Mouse (Mus musculus) heart, adult 11 months (tissue): ENCODE data around the gene Fndc7.
"Not testable (repeated sequence)": the region's sequence is repeated elsewhere in the genome, so short reads cannot be mapped to it uniquely, and the experiment has no call there.

Experiments
- DNase-seq: peaks from one replicate; pipeline ENCODE4 v3.0.0; 2022

Fndc7 gene

GRCm38 (mm10) chr3:108886934-108887617 is 2.7 kb downstream of the Fndc7 start:
- peak; percentile 52 for DNase-seq

DNA sequence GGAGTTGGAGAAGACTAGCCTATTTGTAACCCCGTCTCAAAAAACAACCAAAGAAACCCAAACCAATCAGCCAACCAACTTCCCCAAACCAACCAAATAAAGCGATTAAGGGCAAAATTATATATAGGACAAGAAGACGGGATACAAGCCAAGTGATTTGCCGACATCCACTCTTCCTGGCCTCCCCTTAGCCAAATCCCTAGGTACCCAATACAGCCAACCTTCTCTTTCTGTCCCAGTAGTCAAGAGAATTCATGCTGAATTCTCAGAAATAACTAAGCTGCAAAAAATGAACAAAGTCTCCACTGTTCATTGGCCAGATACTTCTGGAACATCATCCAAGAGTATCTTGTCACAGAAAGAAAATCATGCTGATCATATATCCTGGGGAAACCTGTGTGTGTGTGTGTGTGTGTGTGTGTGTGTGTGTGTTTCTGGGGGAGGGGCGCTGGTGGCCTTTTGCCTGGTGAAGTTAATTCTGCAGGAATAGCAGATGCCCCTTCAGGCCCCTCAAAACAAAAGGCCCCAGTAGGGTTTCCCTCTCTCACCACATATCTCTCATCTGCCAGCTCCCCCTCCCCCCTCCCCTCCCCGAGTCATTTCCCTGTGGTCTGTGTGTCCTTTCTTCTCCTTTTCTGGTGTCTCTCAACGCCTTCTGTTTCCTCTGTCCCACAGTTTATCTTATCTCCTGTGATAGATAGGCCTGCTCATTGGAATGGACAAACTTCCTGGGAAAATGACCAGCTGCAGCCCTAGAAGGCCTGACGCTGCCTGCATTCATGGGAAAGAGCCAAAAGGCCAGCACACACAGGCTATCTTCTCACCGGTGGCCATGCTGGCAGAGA is 3.9 kb downstream of the Fndc7 start:
- peak; percentile 97 for DNase-seq

- peak; percentile 89 for DNase-seq
Observed at GRCm38 (mm10) chr3:108884706-108885289, 5.0 kb downstream of the Fndc7 start.

DNA sequence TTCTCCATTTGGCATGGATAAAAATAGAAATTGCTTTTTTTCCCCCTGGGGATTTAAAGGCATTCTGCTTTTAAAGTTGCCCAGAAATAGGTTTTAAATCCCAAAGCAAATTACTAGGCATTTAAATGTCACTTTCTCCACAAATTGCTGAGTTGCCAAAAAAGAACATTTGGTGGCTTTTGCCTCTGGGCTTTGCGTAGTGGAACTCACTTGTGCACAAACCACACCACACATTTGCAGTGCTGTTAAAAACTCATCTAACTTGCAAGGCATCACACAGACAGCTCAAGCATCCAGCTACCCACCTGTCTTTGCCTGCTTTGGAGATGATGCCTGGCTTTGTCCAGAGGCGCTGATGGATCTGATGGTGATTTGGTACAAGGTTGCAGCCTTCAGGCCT is 6.7 kb downstream of the Fndc7 start:
- DNase-seq: peak; percentile 84

- DNase-seq: not testable (repeated sequence)
Observed at GRCm38 (mm10) chr3:108881873-108882272, 7.9 kb downstream of the Fndc7 start.

DNA sequence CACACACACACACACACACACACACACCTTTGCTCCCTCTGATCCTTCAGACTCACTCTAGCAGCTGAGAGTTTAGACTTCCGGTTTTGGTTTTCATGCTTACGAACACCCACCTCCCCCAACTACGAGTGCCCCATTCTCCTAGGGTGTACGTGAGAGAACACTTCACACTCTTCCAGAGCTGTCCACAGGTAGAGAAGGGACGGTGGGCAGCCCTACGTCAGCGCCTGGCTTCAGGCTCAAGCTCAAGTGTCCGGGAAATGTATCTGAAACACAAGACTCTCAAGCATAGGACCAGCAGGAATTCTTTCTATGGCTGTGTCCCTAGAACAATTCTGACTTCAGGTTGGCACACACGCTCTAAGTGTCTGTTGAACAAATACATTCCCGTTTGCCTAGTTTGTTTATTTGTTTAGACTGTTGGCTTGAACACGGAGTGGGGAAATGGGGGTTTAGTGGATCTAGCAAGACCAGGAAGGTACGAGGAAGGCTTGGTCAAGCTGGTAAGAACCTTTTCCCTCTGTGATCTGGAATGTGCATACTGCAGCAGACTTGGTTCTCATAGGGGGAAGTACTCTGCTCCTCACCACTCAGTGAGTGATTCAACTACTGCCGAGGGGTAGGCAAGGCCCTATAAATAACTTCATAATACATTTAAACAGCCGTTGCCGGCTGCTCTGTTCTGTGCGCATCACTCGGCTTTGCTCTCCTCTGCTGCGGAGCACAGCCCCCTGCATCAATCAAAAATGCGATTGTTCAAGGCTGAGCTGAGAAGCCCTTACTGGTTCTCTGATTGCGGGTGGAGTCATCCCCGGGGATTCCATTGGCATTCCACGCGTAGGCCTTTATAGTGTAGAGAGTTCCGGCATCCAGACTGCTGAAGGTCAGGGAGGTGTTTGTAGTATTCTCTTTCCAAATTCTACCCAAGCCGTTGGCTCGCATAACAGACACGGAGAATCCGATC is 9.0 kb downstream of the Fndc7 start:
- peak; percentile 80 for DNase-seq

GRCm38 (mm10) chr3:108879836-108880435 is 9.9 kb downstream of the Fndc7 start:
- DNase-seq: peak; percentile 87

- DNase-seq: peak; percentile 78
Observed at GRCm38 (mm10) chr3:108879129-108879528, 10.7 kb downstream of the Fndc7 start.

GRCm38 (mm10) chr3:108870631-108871030 is 19.2 kb downstream of the Fndc7 start:
- no peak for DNase-seq

DNA sequence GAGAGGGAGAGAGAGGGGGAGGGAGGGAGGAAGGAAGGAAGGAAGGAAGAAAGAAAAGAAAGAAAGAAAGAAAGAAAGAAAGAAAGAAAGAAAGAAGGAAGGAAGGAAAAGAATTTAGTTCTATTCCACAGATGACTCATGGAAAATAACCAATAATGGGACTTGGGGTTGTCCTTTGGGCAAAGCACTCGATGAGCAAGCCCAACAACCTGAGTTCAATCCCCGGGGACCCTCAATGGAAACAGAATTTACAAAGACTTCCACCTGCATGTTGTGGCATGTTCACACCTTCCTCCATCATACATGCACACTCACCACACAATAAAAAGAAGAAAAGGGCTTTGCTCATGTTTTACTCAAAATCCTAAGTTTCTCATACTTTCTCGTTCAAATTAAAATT is 22.4 kb downstream of the Fndc7 start:
- no peak for DNase-seq

GRCm38 (mm10) chr3:108865676-108866075 is 24.1 kb downstream of the Fndc7 start:
- peak; percentile 94 for DNase-seq

DNA sequence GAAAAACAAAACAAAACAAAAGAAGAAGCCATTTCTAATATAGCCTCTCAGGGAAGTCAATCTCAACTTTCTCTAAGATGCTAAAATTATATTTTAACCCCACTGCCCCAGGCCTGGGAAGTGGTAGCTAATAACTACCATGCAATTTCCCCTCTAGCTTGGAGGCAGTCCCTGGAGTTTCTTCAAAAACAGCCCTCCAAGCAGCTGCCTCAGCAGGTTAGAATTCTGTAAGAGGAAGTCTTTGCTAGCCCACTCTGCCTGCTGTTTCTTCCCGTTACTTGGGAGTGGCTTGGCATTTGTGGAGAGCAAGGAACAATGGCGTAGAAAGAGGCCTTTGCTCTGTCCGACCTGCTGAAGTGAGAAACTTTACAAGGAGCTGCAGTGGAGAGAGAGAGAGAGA is 24.7 kb downstream of the Fndc7 start:
- DNase-seq: peak; percentile 97

DNA sequence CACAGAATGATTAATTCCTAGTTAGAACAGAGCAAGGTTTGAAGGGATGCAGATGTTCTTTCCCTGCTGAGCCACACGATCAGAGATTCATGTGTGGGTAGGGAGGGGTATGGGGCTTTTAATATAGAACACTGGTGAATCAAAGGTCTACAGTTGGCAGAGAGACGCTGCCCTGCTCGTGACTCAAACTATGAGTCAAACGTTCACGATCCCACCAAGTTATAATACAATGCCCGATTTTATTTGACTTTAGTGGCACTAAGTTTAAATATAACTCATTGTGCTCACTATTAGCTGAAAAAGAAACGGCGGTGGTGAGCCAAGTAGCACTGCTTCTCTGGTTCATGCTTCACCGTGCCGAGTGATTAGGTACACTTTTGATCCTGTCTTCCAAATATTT is 26.7 kb downstream of the Fndc7 start:
- no peak for DNase-seq

DNA sequence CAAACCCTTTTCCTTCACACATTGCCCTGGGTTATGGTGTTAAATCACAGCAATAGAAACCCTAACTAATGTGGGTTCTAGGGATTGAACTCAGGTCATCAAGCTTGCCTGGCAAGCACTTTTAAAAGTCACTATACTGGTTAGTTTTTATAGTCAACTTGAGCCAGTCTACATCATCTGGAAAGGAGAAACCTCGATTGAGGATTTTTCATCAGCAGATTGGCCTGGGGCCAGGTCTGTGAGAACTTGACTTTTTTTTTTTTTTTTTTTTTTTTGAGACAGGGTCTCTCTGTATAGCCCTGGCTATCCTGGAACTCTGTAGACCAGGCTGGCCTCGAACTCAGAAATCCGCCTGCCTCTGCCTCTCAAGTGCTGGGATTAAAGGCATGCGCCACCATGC is 27.5 kb downstream of the Fndc7 start:
- not testable (repeated sequence) for DNase-seq

DNA sequence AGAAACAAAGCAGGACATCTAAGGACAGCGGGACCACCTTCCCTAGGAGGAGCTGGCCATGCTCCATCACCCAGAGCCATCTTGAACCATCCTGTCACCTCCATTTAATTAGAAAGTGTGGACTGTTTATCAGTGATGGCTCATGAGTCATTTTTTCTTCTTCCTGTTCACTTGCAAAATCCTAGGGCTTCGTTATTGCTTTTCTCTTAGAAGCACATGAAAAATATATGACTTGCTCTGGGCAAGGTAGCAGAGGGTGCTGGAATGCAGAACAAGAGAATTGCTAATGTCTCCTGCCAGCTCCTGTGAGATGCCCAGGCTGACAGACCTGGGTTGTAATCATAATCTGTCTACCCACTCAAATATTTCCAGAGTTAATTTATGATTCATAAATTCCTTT is 29.0 kb downstream of the Fndc7 start:
- DNase-seq: peak; percentile 34

DNA sequence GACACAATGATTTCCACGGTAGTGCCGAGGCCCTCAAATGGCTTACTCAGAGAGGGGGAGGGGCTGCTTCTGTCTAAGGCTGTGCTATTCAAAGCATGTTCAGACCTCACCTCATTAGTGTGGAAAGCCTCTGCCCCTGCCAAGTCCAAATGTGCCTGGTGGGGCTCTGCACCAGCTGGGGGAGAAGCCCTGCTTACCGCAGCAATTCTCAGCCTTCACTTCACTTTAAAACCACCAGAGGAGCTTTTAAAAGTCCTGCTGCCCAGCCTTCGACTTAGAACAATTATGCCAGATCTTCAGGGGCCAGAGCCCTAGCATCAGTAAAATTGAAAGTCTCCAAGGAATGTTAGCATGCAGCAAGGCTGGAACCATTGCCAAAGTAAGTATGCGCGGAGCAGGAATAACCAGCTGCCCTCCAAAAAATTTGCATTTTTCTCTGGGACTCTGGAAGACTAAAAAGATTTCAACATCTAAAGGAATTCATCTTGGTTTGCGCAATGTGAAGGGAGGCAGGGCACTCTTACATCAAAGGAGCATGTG is 31.5 kb downstream of the Fndc7 start:
- DNase-seq: peak; percentile 96

DNA sequence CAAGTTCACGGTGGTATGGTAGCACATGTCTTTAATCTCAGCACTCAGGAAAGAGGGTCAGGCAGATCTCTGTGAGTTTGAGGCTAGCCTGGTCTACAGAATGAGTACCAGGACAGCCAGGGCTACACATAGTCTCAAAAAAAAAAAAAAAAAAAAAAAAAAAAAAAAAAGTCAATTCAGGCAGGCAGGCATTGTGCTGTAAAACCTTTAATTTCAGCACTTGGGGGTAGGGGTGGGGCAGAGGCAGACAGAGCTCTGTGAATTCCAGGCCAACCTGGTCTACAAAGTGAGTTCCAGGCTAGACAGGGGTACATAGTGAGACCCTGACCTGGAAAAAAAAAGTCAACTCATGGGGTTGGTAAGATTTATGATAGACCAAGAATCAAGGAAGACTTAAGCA is 32.1 kb downstream of the Fndc7 start:
- no peak for DNase-seq

DNA sequence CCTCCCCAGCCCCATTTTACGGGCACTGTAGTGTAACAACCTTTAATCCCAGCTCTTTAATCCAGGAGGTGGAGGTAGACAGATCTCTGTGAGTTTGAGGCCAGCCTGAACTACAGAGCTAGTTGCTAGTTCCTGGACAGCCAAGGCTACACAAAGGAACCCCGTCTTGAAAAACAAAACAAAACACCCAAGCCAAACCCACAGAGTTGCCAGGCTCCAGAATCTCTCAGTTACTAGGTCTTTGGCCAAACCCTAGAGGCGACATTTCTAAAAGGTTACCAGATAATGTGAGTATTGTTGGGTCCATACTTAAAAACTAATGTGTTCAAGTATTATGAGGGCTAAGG is 32.7 kb downstream of the Fndc7 start:
- DNase-seq: peak; percentile 54

DNA sequence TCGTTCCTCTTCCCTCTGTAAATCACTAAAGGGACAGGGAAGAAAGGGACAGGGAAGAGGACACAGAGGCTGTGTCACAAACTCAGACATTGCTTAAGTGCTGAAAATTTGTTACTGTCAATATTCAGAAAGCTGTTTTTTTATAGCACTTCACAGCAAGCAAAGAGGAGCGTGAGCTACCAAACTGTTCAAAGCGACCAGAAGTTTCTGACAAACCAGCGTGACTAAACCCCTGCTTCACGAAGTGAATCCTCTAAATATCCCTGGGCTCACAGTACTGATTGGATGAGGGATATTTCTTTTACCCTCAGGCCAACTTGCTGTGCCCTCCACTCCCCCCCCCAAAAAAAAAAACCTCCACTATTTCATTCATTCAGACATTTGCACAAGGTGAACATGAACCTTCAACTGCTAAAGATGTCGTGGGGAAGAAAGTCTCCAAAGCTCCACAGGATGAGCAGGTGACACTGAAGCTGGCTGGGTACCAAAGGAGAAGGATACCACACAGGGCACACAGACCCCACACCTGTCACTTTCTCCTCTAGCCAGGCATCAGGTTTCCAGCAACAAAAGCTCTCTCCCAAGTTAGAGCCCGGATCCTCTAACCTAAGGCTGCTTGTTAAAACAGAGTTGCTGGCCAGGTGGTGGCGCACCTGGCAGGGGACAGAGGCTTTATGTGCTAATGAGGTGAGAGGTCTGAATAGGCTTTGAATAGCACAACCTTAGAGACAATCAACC is 33.3 kb downstream of the Fndc7 start:
- peak; percentile 90 for DNase-seq

DNA sequence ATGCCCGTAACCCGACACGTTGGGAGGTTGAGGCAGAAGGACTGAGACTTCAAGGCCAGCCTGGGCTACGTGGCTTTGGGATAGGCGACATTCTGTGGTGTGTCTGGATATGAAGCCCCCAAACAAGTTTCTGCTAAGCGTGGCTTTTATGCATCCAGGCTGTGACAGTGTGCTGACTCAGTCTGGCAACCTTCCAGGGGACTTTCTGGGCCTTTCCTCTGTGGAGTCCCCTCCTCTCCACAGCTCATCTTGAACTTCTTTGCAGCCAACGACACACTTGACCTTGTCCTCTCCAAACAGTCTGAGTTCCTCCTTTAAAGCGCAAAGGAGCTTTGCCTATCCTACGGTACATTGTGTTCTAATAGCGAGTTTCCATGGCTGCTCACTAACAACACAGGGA is 33.9 kb downstream of the Fndc7 start:
- DNase-seq: peak; percentile 97

DNA sequence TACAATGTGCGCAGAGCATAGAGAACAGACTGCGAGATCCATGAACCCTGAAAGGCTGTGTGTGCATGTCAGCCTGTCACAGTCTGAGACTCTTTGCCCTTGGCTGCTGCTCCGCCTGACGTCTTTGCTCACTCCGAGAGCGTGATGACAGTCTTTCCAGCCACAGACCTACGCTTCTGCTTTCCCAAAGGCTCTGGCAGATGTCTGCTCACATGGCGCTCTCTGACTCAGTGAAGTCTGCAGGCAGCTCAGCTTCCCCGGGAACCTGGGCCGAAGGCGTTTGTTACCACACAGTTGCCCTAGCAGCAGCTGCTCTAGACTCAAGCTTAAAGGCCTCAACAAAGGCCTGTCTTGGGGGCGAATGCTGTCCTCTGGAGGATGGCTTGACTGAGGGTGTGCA is 34.4 kb downstream of the Fndc7 start:
- DNase-seq: peak; percentile 98
